In genomic region chr1:155204560-155205162, GRCm38 (mm10) we compare ENCODE assay signal across 11 mouse cellular contexts. TPM values are rescaled to one million over a fixed set of nuclear protein-coding genes. Genes with fewer than 3 reads are reported as not detected.
DNase-seq lines count a peak whose midpoint lies in the region; ATAC-seq and TF ChIP-seq lines count a peak whose summit lies in the region.
"Had no signal": no experiment of that assay in that cellular context is flagged by ENCODE, and none has a peak within 500 bp of the region (broad histone marks: within the 10 kb centered on the region; RNA-seq: fewer than 3 reads in every experiment).

No protein-coding gene starts in this region.

- peaks cover 47% of the 10 kb centered on the region for H3K4me1 ChIP-seq in embryonic facial prominence, embryonic 13.5 days
- peaks cover 24% of the 10 kb centered on the region for H3K4me1 ChIP-seq in limb, embryonic 14.5 days (ENCODE audit: control insufficient read depth, insufficient read depth, low read length)

- WGBS in embryonic facial prominence, embryonic 13.5 days = 73% methylated on average over 8 of the region's 8 CpGs
- 67% methylated on average over 8 of the region's 8 CpGs for WGBS in limb, embryonic 14.5 days

- ATAC-seq in cerebellum, adult (ENCODE audit: insufficient number of reproducible peaks, low FRiP score, low TSS enrichment) = no peak
- no peak for ATAC-seq in embryonic facial prominence, embryonic 13.5 days (ENCODE audit: insufficient number of reproducible peaks, insufficient read depth, low FRiP score, low TSS enrichment, low read depth)
- ATAC-seq in limb, embryonic 14.5 days (ENCODE audit: low FRiP score, low read depth) = peak; percentile 3; the same call in 1 of the 2 replicates

- H3K9me3 ChIP-seq in embryonic facial prominence, embryonic 13.5 days = no peaks in the 10 kb centered on the region
- H3K9me3 ChIP-seq in limb, embryonic 14.5 days (ENCODE audit: control insufficient read depth, low read length) = no peaks in the 10 kb centered on the region

- no peak for TF ChIP-seq POLR2A in limb, embryonic 14.5 days (IDR thresholded peaks at IDR 0.05; ENCODE audit: borderline replicate concordance, extremely low read depth, insufficient read depth, insufficient read length)

- no peak for TF ChIP-seq CTCF in left cerebral cortex, adult 2 months (IDR thresholded peaks at IDR 0.05)

- H3K27me3 ChIP-seq in embryonic facial prominence, embryonic 13.5 days = no peaks in the 10 kb centered on the region
- no peaks in the 10 kb centered on the region for H3K27me3 ChIP-seq in limb, embryonic 14.5 days (ENCODE audit: control insufficient read depth, insufficient read depth, low read length)

- no peak overlapping the region for H3K4me3 ChIP-seq in left cerebral cortex, adult 2 months
- no peak overlapping the region for H3K4me3 ChIP-seq in embryonic facial prominence, embryonic 13.5 days
- H3K4me3 ChIP-seq in limb, embryonic 14.5 days (replicated peaks; ENCODE audit: low read length) = no peak overlapping the region

- peaks cover 63% of the 10 kb centered on the region for H3K36me3 ChIP-seq in embryonic facial prominence, embryonic 13.5 days
- H3K36me3 ChIP-seq in limb, embryonic 14.5 days (ENCODE audit: control insufficient read depth, insufficient read depth, low read length) = peaks cover 61% of the 10 kb centered on the region

- DNase-seq in cerebellum, adult 8-10 months = peak; percentile 43
- no peak for DNase-seq in left cerebral cortex, adult 2 months (ENCODE audit: extremely low spot score in 1 of 2, low spot score in 2 of 2)
- no peak for DNase-seq in left cerebral cortex, adult 18-20 months (ENCODE audit: low spot score in 2 of 2)
- peak; percentile 67 for DNase-seq in limb, embryonic 14.5 days (ENCODE audit: low spot score)
- no peak for DNase-seq in gastrocnemius, postnatal 25 days
- DNase-seq in embryo, embryonic 10.5 days (ENCODE audit: low spot score) = no peak
- DNase-seq: liver had no signal

- H3K4me2 ChIP-seq in embryonic facial prominence, embryonic 13.5 days = no peak overlapping the region
- no peak overlapping the region for H3K4me2 ChIP-seq in limb, embryonic 14.5 days (replicated peaks; ENCODE audit: low read depth, low read length, severe bottlenecking)

- intact Hi-C loops in left cerebral cortex, adult 2 months (cut with DNase I) = loop anchor here (5.0 kb wide), 1 partner anchor 42 kb away; no protein-coding TSS in a partner anchor

- H3K27ac ChIP-seq in left cerebral cortex, adult 2 months = peak overlapping the region; percentile 47
- H3K27ac ChIP-seq in embryonic facial prominence, embryonic 13.5 days = peak overlapping the region; percentile 81
- H3K27ac ChIP-seq in limb, embryonic 14.5 days (replicated peaks; ENCODE audit: low read depth, low read length) = no peak overlapping the region
- H3K27ac ChIP-seq: stomach, postnatal 0 days had no signal

- H3K9ac ChIP-seq in embryonic facial prominence, embryonic 13.5 days = no peak overlapping the region
- no peak overlapping the region for H3K9ac ChIP-seq in limb, embryonic 14.5 days (ENCODE audit: low read depth, low read length, severe bottlenecking)

RNA-seq across cellular contexts. Expression of gene BC034090, which starts 39.6 kb away (rescaled TPM):
- total RNA-seq in left cerebral cortex, adult 2 months (2021) = 10 to 100 TPM in 1 of 2 experiments, 1 to 10 TPM in 1; 9.9 to 14.7 TPM
- total RNA-seq in left cerebral cortex, adult 18-20 months (2021) = 10 to 100 TPM in 1 of 2 experiments, 1 to 10 TPM in 1; 7.9 to 10.7 TPM
- polyA plus RNA-seq in embryonic facial prominence, embryonic 13.5 days (2015; fragmentation: Nextera tagmentation; extraction: Ambion mirVana) = 6.8 and 7.5 TPM in 2 replicates
- polyA plus RNA-seq in limb, embryonic 14.5 days (2012; rRNA removed) = 28.0 and 31.4 TPM in 2 replicates
- polyA plus RNA-seq in limb, embryonic 14.5 days (2014; fragmentation: Nextera tagmentation; extraction: Ambion mirVana) = 5.6 and 6.7 TPM in 2 replicates
- 1 to 10 TPM; 1.7 to 2.3 TPM for total RNA-seq in gastrocnemius, postnatal 25 days (2021)
- total RNA-seq: megakaryocyte, adult 5-6 weeks had no signal

RNA-seq across cellular contexts. Expression of gene Stx6, which starts 46.1 kb away (rescaled TPM):
- 100 to 1,000 TPM; 114 to 120 TPM for total RNA-seq in left cerebral cortex, adult 2 months (2021)
- total RNA-seq in left cerebral cortex, adult 18-20 months (2021) = 100 to 1,000 TPM; 116 to 119 TPM
- polyA plus RNA-seq in embryonic facial prominence, embryonic 13.5 days (2015; fragmentation: Nextera tagmentation; extraction: Ambion mirVana) = 97.1 and 99.7 TPM in 2 replicates
- polyA plus RNA-seq in limb, embryonic 14.5 days (2012; rRNA removed) = 80.1 and 85.2 TPM in 2 replicates
- polyA plus RNA-seq in limb, embryonic 14.5 days (2014; fragmentation: Nextera tagmentation; extraction: Ambion mirVana) = 89.9 and 111 TPM in 2 replicates
- 10 to 100 TPM; 11.3 to 12.2 TPM for total RNA-seq in gastrocnemius, postnatal 25 days (2021)

RNA-seq across cellular contexts. Expression of gene Mr1, which starts 58.0 kb away (rescaled TPM):
- total RNA-seq in left cerebral cortex, adult 2 months (2021) = 1 to 10 TPM; 2.1 to 3.1 TPM
- 1 to 10 TPM; 3.2 to 3.6 TPM for total RNA-seq in left cerebral cortex, adult 18-20 months (2021)
- 9.1 and 11.8 TPM in 2 replicates for polyA plus RNA-seq in embryonic facial prominence, embryonic 13.5 days (2015; fragmentation: Nextera tagmentation; extraction: Ambion mirVana)
- 6.9 and 8.2 TPM in 2 replicates for polyA plus RNA-seq in limb, embryonic 14.5 days (2012; rRNA removed)
- 10.5 TPM in 2 replicates for polyA plus RNA-seq in limb, embryonic 14.5 days (2014; fragmentation: Nextera tagmentation; extraction: Ambion mirVana)
- total RNA-seq in gastrocnemius, postnatal 25 days (2021) = 10 to 100 TPM in 1 of 2 experiments, 1 to 10 TPM in 1; 7.3 to 10.6 TPM

Comparison
In these comparisons a context has a peak if more than half of its experiments do, and no peak if none do; other contexts are left out.
1. DNase-seq: peak in cerebellum, adult 8-10 months (single experiment) and limb, embryonic 14.5 days (single experiment); none in left cerebral cortex, adult 2 months (0 of 2), left cerebral cortex, adult 18-20 months (0 of 2), gastrocnemius, postnatal 25 days (single experiment) and embryo, embryonic 10.5 days (single experiment).
2. RNA of gene Stx6, which starts 46.1 kb away (total RNA-seq): 114 to 120 TPM in left cerebral cortex, adult 2 months and 116 to 119 TPM in left cerebral cortex, adult 18-20 months; 11.3 to 12.2 TPM in gastrocnemius, postnatal 25 days; every median in the first group is over 4 times any median in the second.